Mouse (Mus musculus) brain, embryonic 14.5 days (tissue): ENCODE results near the gene Pcbp2.

ENCODE experiments used
- CTCF ChIP-seq: fragments of 200-500 bp; IDR thresholded peaks from 2 replicates; pipeline ENCODE4 v1.5.1; 2012; ENCODE audit warnings: inconsistent platforms, mild to moderate bottlenecking, moderate library complexity, borderline replicate concordance; ENCODE audit not compliant: insufficient read depth, insufficient read length; ENCODE audit errors: extremely low read depth
- POLR2A ChIP-seq: fragments of 200-500 bp; IDR thresholded peaks from 2 replicates; pipeline ENCODE4 v1.6.1; 2012; ENCODE audit warnings: mild to moderate bottlenecking, inconsistent platforms, borderline replicate concordance; ENCODE audit not compliant: poor library complexity, insufficient read depth, insufficient read length, severe bottlenecking; ENCODE audit errors: extremely low read depth

- TF ChIP-seq CTCF (no peak), POLR2A (no peak)
Measured at GRCm38 (mm10) chr15:102450928-102451327, 19.4 kb upstream of the Pcbp2 start.
